Mouse (Mus musculus) T-cell, adult 2 months (primary cell): Measurements from ENCODE around the gene Syt2.

ENCODE experiments used
- DNase-seq: peaks from one replicate; pipeline ENCODE4 v3.0.0; 2022; ENCODE audit warnings: low spot score

Gene Syt2

DNA sequence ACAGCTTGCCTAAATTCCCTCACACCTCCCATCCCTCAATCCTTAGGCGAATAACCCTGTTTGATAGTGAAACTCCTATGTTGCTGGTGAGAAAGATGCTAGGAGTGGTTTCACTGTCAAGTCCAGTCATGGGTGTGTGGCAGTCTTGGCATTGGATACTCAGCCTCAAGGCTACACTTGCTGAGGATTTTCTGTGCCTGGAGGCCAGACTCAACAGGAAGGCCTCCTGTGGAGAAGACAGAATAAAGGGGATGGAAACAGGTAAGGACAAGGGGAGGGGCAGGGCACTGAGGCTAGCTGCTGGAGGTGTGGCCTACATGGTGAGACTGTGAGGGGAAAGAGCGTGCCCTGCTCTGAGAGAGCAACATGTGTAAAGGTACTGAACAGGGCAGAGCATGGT lies 60.1 kb downstream of the Syt2 start:
- no peak for DNase-seq

DNA sequence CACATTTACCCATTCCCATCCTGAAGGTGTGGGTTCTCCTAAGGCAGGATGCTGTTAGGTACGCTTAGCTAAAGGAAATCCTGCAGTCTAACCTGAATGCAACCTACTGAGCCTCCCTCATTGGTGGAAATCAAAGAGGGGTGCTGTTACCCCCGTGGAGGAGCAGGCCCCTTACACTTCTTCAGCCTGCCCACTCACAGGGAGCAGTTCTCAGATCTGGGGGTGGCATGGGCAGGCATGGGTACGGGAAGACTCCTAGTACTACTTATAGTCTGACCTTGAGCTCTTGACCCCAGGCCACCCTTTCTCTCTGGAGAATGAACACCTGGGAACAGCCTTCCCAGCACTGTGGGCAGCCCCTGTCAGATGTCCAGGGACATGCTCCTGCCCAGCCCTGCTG lies 61.0 kb downstream of the Syt2 start:
- no peak for DNase-seq

DNA sequence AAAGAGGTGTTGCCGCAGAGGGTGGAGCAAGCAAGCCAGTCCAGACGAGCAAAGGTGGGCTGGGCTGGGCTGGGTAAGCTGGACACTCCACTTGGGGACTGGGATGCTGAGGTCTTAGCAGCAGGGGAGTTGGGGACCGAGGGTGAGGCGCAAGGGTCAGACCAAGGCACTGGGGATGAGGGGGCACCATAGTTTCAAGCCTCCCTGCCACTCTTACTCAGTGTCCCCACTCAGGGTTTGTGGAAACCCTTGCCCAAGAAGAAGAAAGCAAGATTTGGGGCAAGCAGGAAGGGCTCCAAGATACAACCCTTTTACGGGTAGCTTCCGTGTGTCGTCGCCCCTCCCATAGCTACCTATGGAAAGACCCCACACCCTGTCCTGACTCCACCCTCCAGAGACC lies 61.8 kb downstream of the Syt2 start:
- DNase-seq, result no peak

DNA sequence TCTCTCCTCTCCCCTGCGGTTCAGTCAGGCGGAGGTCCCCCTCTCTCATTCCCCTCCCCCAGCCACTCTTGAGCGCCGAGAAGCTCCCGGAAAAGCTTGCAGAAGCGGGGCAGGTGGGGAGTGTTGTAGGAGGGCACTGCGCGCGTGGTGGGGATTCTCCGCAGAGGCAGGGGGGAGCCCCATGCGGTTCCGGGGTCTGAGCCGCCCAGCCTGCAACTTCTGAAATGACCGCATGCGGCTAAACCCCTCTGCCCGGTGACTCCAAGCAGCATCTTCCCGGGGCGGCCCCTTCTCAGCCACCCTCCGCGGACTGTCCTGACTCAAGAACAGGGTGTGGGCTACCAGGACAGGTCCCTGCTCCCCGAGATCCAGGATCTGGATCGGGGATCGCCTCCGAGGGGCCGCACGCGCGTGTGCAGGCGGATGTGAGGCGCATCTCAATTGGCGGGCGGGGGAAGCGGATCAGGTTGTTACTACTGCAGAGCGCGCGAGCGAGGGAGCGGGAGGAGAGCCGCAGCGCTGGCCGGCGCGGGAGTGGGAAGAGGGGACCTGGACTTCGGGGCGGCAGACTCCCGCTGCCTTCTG lies 62.4 kb downstream of the Syt2 start:
- DNase-seq, result peak; percentile 21

DNA sequence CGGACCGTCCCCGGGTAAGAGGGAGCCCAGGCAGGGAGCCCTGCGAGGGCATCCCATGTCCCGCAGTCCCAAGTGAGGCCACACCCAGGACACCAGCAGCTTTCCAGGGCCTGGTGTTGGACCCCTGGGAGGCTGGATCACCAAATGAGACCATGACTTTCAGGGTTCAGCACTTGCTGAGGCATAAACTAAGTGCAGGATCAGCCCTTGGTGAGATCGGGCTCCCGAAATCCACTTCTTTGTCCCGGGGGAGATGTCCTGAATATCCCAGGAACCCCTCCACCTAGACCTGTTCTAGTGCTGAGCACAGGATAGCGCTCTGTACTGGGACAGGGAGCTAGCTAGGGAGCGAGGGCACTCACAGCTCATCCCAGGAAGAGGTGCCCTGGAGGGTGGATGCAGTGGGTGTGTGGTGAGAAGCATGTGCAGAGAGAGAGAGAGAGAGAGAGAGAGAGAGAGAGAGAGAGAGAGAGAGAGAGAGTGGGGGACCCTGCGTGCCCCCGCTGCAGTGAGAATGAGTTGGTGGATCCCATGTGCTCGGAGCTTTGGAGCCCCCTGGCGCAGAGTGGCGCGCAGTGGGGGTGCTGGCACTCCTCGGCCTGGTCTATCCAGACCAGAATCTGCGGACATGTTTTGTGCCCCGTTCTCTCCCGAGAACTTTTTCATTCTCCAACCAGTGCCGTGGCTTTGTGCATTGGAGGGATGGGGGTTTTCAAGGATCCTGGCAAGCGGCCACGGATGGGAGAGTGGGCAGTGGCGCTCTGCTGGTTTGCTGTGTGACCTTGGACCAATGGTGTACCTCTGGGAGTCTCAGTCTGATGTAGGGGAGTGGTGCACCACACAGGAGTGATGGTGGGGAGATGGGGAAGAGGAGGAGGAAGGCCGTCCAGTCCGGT lies 63.2 kb downstream of the Syt2 start:
- no peak for DNase-seq

DNA sequence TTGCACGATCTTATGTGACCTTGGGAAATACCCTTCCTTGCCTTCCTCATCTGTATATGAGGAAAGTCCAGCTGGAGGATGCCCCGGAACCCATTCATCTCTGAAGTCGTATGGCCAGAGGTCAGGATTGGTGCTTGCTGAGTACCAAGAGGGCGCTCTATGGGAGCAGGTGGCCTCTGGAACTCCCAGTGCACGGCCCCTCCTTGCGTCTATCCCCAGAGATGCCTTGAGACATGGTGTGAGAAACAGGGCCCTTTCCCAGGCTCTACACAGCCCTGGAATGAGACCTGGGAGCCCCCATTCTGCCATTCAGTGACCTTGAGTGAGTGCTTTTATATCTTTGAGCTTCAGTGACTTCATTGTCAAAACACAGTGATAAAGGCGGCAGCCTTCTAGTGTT lies 64.6 kb downstream of the Syt2 start:
- no peak for DNase-seq

DNA sequence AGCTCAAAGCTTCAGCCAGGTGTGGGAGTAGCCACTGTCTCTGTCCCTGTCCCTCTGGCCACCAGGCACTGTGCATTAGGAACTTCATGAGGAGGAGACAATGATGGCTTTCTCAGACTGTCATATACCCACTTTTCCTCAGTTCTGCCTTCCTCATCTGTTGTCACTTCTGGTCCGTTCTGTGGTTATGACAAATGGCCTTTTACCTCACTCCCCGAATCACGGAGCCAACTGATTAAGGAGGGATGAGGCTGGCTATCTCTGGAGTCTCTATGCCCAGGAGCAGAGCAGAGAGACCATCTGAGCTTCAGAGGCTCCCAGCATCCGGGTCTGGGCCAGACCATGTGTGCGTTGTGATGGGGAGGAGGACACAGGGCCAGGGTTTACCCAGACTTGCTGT lies 65.2 kb downstream of the Syt2 start:
- DNase-seq, result no peak

DNA sequence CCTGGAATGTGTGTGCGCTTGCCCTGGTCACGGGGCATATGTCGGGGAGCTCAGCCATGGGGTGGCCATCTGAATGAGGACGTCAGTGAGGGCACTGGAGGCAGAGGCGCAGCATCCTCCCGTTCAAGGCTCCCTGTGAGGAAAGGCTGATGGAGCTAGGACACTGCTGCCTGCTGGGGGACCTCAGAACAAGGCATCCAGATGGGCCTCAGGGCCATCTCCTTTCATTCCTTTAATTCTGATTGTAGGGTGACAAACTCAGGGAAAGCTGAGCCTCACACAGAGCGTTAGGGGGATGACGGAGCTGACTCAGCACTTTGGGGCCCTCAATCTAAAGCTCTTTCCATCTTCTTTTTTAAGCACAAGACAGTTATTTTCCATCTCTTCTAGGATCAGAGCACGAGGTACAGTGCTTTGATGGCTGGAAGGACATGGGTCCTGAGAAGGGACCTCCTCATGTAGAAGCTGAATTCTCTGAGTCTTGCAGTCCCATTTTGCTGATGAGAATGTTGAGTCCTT lies 66.4 kb downstream of the Syt2 start:
- no peak for DNase-seq

DNA sequence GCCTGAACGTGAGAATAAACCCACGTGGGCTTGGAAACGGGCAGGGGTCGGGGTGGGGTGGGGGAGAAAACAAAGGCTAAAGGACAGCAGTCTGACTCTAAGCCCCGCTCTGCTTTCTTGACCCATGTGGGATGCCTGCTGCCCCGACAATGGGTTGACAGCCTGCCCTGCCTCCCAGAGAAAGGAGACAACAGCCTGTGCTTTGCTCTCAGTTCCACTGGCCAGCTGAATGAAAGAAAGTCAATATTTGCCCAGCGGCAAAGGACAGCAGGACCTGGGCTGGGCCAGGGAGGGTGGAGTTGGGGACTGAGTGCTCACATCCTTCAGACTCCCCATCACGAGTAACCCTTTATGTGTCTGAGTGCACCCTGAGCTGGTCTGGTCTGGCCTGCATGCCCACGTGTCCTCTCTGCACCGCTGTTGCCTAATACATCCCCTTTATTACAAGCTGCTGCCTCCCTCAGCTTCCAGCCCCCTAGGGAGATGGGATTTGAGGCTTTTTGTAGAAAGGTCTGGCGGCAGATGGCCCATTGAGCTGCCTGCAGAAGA lies 67.0 kb downstream of the Syt2 start:
- no peak for DNase-seq

DNA sequence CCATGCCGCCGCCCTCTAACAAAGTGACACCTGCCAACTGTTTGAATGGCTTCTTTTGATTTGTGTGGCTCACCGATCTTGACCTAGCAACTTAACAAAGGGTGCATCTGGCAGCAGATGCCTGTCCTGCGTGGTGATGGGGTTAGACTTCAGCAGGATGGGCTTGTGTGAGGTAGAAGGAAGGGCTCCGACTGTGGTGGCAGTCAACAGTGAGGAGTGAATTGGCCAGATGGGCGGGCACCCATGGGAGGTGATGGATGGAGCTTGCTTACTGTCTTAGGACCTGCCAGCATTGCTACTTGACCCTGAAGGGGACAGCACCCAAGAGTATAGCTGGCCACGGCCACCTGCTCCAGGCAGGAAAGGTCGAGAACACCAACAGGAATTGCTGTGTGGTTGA lies 67.7 kb downstream of the Syt2 start:
- DNase-seq, result no peak

DNA sequence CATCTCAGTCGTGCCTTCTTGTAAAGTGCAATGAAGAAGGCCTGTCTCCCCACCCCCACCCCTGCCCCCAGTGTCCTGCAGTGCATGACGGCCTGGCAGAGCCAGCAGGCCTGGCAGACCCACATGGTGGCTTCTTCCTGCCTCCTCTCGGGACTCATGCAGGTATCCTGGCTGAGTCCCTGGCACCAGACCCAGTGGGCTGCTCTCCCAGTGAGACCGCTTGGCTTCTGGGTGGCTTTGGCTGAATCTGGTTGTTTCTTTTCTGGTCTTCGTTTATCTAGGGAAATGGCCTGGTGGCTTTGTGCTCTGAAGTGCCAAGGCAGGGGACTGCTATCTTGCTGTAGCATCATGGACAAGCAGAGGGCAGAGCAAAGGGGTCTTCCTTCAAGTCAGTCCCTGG lies 68.6 kb downstream of the Syt2 start:
- no peak for DNase-seq

DNA sequence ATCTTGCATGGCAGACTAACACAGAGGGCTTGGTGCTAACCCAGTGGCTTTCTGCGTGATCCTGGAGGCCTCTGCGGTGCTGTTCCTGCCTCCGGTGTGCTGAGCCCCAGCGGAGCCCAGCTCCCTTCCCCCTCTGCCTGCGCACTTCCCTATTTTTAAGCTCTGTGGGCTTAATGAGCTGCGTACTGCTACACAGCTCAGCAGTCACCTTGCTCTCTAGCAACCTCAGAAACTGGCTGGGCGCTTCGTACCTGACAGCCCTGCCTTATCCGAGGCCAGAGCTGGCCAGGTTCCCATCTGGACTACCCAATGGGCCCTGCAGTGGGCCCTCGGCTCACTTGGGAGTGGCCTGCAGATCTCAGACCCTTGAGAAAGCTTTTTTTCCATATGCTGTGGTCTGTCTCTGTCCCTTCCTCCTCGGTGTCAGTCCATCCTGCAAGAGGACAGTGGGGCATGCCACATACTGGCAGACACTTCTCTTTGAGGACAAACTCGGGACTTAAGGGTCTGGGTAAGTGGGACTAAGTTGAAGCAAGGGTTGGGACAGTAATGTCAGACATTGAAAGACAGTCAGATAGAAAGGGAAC lies 73.3 kb downstream of the Syt2 start:
- no peak for DNase-seq

DNA sequence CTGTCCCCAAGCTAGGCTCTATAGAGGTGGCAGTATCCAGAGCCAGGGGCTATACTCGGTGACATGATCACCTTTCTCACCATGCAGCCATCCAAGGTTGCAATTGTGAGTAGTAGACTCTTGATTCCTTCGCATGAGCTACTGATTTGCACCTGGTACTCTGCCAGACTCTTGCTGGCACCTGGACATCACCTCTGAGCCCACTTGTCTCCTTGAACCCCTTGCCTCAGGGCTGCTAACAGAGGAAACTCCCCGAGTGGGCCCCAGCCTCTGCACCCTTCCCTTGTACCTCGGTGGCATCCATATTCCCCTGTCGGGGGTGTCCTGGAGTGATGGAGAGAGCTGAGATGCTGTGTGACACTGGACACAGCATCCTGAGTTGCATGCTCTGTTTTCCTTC lies 75.0 kb downstream of the Syt2 start:
- no peak for DNase-seq

DNA sequence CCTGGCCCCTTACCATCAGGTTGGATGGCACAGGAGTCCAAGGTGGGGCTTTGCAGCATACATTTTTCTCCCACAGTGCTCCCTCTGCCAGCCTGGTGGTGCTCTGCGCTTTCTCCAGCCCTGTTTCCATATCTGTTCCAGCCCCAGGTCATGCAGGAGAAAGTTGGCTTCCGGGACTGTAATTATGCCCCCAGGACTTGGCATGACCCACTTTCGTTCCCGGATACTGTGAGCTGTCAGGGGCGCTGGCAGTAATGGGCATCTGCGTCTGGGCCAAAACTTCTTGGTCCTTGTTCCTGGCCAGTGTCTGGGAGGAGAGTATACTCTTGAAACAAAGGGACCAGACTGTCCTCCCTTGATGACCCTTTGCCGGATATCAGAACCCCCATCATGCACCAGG lies 76.4 kb downstream of the Syt2 start:
- DNase-seq, result no peak

DNA sequence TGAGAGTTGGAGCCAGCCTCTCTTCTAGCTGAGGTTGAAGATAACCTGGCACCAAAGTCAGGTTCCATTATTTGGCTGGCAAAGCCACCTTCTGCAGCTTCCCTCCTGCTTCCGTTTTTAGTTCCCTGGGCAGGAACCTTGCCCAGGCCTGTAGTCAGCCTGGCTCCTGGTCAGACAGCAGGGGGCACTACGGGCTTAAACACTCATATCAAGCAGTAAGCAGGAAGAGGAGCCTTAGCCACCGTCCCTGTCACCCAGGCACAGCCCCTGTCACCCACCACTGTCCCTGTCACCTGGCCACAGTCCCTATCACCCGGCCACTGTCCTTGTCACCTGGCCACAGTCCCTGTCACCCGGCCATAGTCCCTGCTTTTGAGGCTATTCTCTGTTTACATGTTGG lies 78.8 kb downstream of the Syt2 start:
- DNase-seq, result no peak

DNA sequence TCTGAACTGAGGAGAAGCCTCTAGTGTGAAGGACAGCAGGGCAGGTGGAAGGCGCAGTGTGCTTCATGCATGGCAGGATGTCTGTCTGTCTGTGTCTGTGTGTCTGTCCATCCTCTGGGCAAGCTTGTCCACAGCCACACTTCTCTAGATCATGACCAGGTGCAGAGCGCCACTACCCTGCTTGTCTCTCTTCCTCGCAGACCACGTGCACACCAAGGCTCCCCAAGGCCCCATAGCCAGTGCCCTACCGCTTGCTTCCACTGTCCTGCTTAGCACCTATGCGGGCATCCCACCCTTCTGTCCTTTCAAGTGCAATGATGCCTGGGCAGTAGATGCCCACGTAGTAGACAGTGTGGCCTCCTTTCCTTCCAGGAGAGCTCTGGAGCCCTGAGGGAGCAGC lies 80.0 kb downstream of the Syt2 start:
- DNase-seq, result no peak

DNA sequence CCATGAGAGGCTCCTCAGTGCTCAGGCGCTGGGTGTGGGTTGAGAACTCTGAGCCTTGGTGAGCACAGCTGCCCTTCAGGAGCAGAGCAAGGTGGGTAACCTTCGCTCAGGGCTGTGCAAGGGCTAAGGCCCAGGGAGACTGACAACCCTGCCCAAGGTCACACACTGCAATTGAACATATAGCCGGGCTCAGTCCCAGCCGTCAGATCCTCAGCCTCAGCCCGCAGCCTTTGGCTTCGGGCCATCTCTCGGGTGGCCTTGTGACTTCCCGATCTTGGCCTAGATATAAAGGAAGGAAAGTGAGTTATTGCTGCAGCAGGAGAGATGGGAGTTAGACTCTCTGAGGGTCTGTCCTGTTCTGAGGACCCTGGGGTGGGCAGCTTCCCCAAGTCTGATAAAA lies 80.8 kb downstream of the Syt2 start:
- no peak for DNase-seq

DNA sequence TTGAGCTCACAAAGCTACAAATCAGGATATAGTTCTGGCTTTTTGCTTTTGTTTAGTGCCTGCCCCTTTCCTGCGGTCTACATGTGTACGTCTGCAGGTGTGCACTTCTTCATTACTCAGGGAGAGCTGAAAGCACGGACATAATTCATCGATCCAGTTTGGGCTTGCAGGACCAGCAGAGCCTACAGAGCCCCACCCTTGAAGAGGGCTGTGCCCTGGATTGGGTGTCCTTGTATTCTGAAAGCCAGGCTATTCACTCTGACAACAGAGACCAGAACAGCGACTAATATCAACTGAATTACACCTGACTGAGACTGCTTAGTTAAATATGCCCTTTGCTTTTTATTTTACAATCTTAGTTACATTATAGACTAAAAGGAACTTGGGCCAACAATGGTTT lies 87.2 kb downstream of the Syt2 start:
- DNase-seq, result no peak

DNA sequence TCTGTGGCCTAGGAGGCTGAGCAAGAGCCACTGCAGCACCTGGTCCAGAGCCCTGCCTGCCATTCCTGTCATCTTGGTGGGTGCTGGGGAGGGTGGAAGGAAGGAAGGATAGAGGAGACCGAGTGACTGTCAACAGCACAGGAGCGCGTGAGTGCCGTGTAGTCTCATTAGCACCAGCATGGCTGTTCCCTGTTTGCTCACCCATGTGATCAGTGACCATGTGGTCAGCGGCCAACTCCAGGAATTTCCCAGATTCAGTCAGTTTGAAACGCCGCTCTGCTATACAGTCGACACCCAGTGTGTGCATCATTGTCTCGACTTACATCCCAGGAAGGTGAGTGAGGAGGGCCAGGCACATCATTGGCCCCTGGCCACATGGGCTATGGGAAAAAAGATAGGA lies 91.0 kb downstream of the Syt2 start:
- no peak for DNase-seq

DNA sequence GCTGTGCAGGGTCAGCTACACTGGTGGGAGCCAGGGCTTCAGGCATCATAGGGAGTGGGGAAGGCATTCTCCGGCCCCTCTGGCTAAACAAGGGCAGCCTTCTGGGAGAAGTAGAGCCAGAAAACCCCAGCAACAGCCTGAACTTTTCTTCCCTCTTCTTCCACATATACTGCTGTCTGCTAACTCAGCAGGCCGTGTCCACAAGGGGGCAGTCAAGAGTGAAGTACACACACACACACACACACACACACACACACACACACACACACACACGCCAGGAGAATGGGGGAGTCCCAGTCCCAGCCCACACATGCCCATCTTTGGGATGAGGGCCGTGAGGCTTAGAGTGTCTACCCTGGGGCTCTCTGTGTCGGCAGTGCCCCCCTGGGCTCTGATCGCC lies 95.0 kb downstream of the Syt2 start:
- DNase-seq, result no peak

DNA sequence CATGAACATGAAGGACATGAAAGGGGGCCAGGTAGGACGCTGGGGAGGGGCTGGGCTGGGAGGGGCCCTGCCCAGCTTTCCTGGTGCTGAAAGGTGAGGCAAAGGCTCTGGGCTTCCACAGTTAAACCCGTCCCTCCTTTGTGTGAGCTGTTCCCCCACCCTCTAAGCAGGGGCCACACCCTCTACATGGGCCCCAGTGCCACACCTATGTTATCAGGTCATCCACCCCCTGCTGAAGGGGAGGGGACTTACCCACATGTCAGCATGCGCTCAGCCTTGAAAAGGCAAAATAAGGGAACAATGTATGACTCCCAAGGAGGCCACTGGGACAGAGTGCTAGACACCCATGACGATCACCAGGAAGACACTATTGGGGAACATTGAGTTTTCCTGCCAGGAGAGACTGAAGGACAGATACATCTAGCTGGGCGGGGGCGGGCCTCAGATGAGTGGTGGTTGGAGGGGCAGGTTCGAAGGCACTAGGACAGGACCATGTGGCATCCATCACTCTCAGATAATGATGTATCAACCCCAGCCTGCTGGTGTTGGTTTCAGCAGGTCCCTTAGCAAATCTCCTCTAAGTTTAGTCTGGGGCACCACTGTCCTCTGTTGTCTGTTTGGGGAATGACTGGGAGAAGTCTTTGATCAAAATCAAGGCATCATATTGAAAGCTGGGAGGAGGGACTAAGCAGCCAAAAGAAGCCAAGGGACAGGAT lies 95.6 kb downstream of the Syt2 start:
- DNase-seq, result no peak

DNA sequence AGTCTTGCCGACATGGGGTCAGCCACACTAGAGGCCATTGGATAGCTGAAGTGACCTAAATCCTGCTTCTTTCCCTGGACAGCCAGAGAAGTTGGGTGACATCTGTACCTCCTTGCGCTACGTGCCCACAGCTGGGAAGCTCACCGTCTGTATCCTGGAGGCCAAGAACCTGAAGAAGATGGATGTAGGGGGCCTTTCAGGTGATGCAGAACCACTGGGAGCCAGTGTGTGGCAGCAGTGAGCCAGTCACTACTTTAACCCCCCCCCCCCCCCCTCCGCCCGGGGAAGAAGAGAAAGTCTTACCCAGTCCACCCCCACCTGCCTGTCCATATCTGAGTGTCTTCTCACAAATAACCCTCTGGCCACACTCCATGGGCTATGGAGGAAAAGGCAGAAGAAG lies 99.2 kb downstream of the Syt2 start:
- DNase-seq, result no peak
